ENCODE assay signal across 9 mouse cellular contexts in genomic region chr14:100458727-100459447, GRCm38 (mm10).
DNase-seq lines count a peak whose midpoint lies in the region; ATAC-seq and TF ChIP-seq lines count a peak whose summit lies in the region.
"Had no signal": no experiment of that assay in that cellular context is flagged by ENCODE, and none has a peak within 500 bp of the region (broad histone marks: within the 10 kb centered on the region; RNA-seq: fewer than 3 reads in every experiment).

No protein-coding gene starts in this region.

- no peak for TF ChIP-seq CTCF in heart, postnatal 0 days (IDR thresholded peaks at IDR 0.05; ENCODE audit: low read depth)
- TF ChIP-seq CTCF in liver, adult 2 months (IDR thresholded peaks at IDR 0.05; ENCODE audit: low read depth, low read length): no peak

- TF ChIP-seq EP300 in heart, postnatal 0 days (IDR thresholded peaks at IDR 0.05; ENCODE audit: low read depth): no peak

- H3K79me2 ChIP-seq in liver, adult 2 months (ENCODE audit: control insufficient read depth, insufficient read depth, low read length): no peaks in the 10 kb centered on the region

- 15% methylated on average over 9 of the region's 9 CpGs for WGBS in embryonic facial prominence, embryonic 11.5 days
- WGBS in heart, postnatal 0 days: 41% methylated on average over 9 of the region's 9 CpGs
- 12% methylated on average over 9 of the region's 9 CpGs for WGBS in liver, adult 2 months
- WGBS in stomach, embryonic 16.5 days: 18% methylated on average over 9 of the region's 9 CpGs

- ATAC-seq in embryonic facial prominence, embryonic 11.5 days (replicated peaks; ENCODE audit: insufficient number of reproducible peaks, low FRiP score, low TSS enrichment, low read depth): peak; percentile 92
- ATAC-seq in heart, postnatal 0 days (ENCODE audit: insufficient read depth, low read depth): no peak
- peak; percentile 85 for ATAC-seq in stomach, embryonic 16.5 days (ENCODE audit: insufficient read depth, low FRiP score)

- H3K27ac ChIP-seq in embryonic facial prominence, embryonic 11.5 days (replicated peaks; ENCODE audit: low read depth, low read length): peak overlapping the region; percentile 49; the same call in 1 of the 2 replicates
- H3K27ac ChIP-seq in heart, postnatal 0 days (ENCODE audit: low read depth): no peak overlapping the region
- H3K27ac ChIP-seq in liver, adult 2 months (replicated peaks; ENCODE audit: insufficient read depth, low read depth, low read length): peak overlapping the region; percentile 99
- H3K27ac ChIP-seq in stomach, embryonic 16.5 days (ENCODE audit: low read length): no peak overlapping the region

- H3K4me2 ChIP-seq in embryonic facial prominence, embryonic 11.5 days (ENCODE audit: low read depth, low read length): no peak overlapping the region; the same call in 1 of the 2 replicates
- H3K4me2 ChIP-seq in heart, postnatal 0 days (ENCODE audit: low read depth, low read length): no peak overlapping the region
- peak overlapping the region; percentile 16; the same call in 1 of the 2 replicates for H3K4me2 ChIP-seq in stomach, embryonic 16.5 days (ENCODE audit: low read depth, low read length)

- H3K27me3 ChIP-seq in embryonic facial prominence, embryonic 11.5 days (ENCODE audit: control insufficient read depth, insufficient read depth, low read length): no peaks in the 10 kb centered on the region
- H3K27me3 ChIP-seq in heart, postnatal 0 days (ENCODE audit: control insufficient read depth, insufficient read depth, low read length): no peaks in the 10 kb centered on the region
- H3K27me3 ChIP-seq in liver, adult 2 months (ENCODE audit: control insufficient read depth, insufficient read depth, low read length): no peaks in the 10 kb centered on the region
- H3K27me3 ChIP-seq in stomach, embryonic 16.5 days (ENCODE audit: control insufficient read depth, insufficient read depth, low read length): no peaks in the 10 kb centered on the region
- H3K27me3 ChIP-seq: megakaryocyte, embryonic 14.5 days had no signal

- peaks cover 2% of the 10 kb centered on the region; the same call in 1 of the 2 replicates for H3K4me1 ChIP-seq in embryonic facial prominence, embryonic 11.5 days (ENCODE audit: control insufficient read depth, insufficient read depth, low read length)
- peaks cover 11% of the 10 kb centered on the region; the same call in 1 of the 2 replicates for H3K4me1 ChIP-seq in heart, postnatal 0 days (ENCODE audit: control insufficient read depth, insufficient read depth)
- H3K4me1 ChIP-seq in liver, adult 2 months (ENCODE audit: control insufficient read depth, insufficient read depth, low read length): peaks cover 6% of the 10 kb centered on the region
- peaks cover 24% of the 10 kb centered on the region for H3K4me1 ChIP-seq in stomach, embryonic 16.5 days (ENCODE audit: control insufficient read depth, insufficient read depth, low read length)
- H3K4me1 ChIP-seq: megakaryocyte, embryonic 14.5 days had no signal

- H3K9me3 ChIP-seq in embryonic facial prominence, embryonic 11.5 days (replicated peaks; ENCODE audit: control insufficient read depth, low read length): no peaks in the 10 kb centered on the region
- H3K9me3 ChIP-seq in heart, postnatal 0 days (replicated peaks; ENCODE audit: control insufficient read depth, low read length): no peaks in the 10 kb centered on the region
- no peaks in the 10 kb centered on the region for H3K9me3 ChIP-seq in stomach, embryonic 16.5 days (replicated peaks; ENCODE audit: control insufficient read depth, low read length)
- H3K9me3 ChIP-seq: megakaryocyte, embryonic 14.5 days had no signal

- no peaks in the 10 kb centered on the region for H3K36me3 ChIP-seq in embryonic facial prominence, embryonic 11.5 days (replicated peaks; ENCODE audit: control insufficient read depth, insufficient read depth, low read depth, low read length)
- H3K36me3 ChIP-seq in heart, postnatal 0 days (replicated peaks; ENCODE audit: control insufficient read depth, insufficient read depth, low read length): no peaks in the 10 kb centered on the region
- H3K36me3 ChIP-seq in liver, adult 2 months (ENCODE audit: control insufficient read depth, insufficient read depth, low read length): no peaks in the 10 kb centered on the region
- H3K36me3 ChIP-seq in stomach, embryonic 16.5 days (ENCODE audit: control insufficient read depth, insufficient read depth, low read length): no peaks in the 10 kb centered on the region

- TF ChIP-seq POLR2A in liver, adult 2 months (IDR thresholded peaks at IDR 0.05; ENCODE audit: extremely low read depth, insufficient read depth, low read length): no peak

- no peak overlapping the region for H3K9ac ChIP-seq in embryonic facial prominence, embryonic 11.5 days (replicated peaks; ENCODE audit: low read length)
- H3K9ac ChIP-seq in heart, postnatal 0 days (replicated peaks; ENCODE audit: low read depth, low read length): no peak overlapping the region
- H3K9ac ChIP-seq in liver, adult 2 months (ENCODE audit: low read depth, low read length): 0 out of 2 replicates have a peak overlapping the region, but pooled peaks have one; percentile 3
- no peak overlapping the region for H3K9ac ChIP-seq in stomach, embryonic 16.5 days (ENCODE audit: low read length)

- H3K4me3 ChIP-seq in embryonic facial prominence, embryonic 11.5 days (ENCODE audit: low read depth, low read length): no peak overlapping the region
- no peak overlapping the region for H3K4me3 ChIP-seq in heart, postnatal 0 days (ENCODE audit: low read depth, low read length)
- 0 out of 2 replicates have a peak overlapping the region, but pooled peaks have one; percentile 0 for H3K4me3 ChIP-seq in liver, adult 2 months (ENCODE audit: insufficient read depth, low read depth, low read length)
- H3K4me3 ChIP-seq in stomach, embryonic 16.5 days (replicated peaks; ENCODE audit: low read length): no peak overlapping the region
- H3K4me3 ChIP-seq: megakaryocyte, embryonic 14.5 days had no signal

- peak; percentile 38 for DNase-seq in gastrocnemius, postnatal 10 days
- DNase-seq in gastrocnemius, adult 8-10 months (ENCODE audit: low spot score in 2 of 2): no peak
- peak; percentile 96 for DNase-seq in embryonic facial prominence, embryonic 11.5 days (ENCODE audit: low spot score)
- DNase-seq in heart, postnatal 0 days (ENCODE audit: low spot score): peak; percentile 30
- peak; percentile 94 to 97 for DNase-seq in kidney, postnatal 25 days
- DNase-seq in liver, adult 2 months (ENCODE audit: extremely low read depth, low read depth, low spot score): peak; percentile 100
- DNase-seq in natural killer cell, adult 2 months (ENCODE audit: low spot score in 2 of 2): peak; percentile 76 to 79

Comparison
In these comparisons a context has a peak if more than half of its experiments do, and no peak if none do; other contexts are left out.
1. DNase-seq: peak in gastrocnemius, postnatal 10 days (single experiment), embryonic facial prominence, embryonic 11.5 days (single experiment), heart, postnatal 0 days (single experiment), kidney, postnatal 25 days (2 of 2), liver, adult 2 months (single experiment) and natural killer cell, adult 2 months (2 of 2); none in gastrocnemius, adult 8-10 months (0 of 2).
2. H3K27ac ChIP-seq: peak in embryonic facial prominence, embryonic 11.5 days (single experiment) and liver, adult 2 months (single experiment); none in heart, postnatal 0 days (single experiment) and stomach, embryonic 16.5 days (single experiment).